Mouse (Mus musculus) erythroid progenitor cell, adult 5-6 weeks (primary cell): ENCODE measurements around the gene Macrod2. TPM values are rescaled to one million over a fixed set of nuclear protein-coding genes. Genes with fewer than 3 reads are reported as not detected.

Experiments
- ATAC-seq: replicated peaks from 2 replicates; pipeline ENCODE4 v1.8.0; 2016; ENCODE audit warnings: moderate number of reproducible peaks, mild to moderate bottlenecking, moderate TSS enrichment, inconsistent platforms; ENCODE audit not compliant: poor library complexity, low FRiP score, severe bottlenecking
- total RNA-seq, 2 experiments: library from RNA; stranded (forward) in 1 of 2; stranded (reverse) in 1 of 2; fragments of 150-400 nt in 1 of 2; fragments of 186-747, 209-891 nt in 1 of 2; gene quantifications; 2 replicates each; pipeline versions ENCODE4 v1.2.3 to v1.2.4; 2015 to 2017; ENCODE audit warnings: low replicate concordance in 2 of 2

The Macrod2 gene
- total RNA-seq, 2 experiments from 2014 or later: 0.45 to 2.1 TPM

GRCm38 (mm10) chr2:141005616-141006015 is 610.5 kb downstream of the Macrod2 start:
- no peak for ATAC-seq

GRCm38 (mm10) chr2:141007725-141008124 is 612.6 kb downstream of the Macrod2 start:
- no peak for ATAC-seq

GRCm38 (mm10) chr2:141008458-141008857 is 613.3 kb downstream of the Macrod2 start:
- no peak for ATAC-seq

DNA sequence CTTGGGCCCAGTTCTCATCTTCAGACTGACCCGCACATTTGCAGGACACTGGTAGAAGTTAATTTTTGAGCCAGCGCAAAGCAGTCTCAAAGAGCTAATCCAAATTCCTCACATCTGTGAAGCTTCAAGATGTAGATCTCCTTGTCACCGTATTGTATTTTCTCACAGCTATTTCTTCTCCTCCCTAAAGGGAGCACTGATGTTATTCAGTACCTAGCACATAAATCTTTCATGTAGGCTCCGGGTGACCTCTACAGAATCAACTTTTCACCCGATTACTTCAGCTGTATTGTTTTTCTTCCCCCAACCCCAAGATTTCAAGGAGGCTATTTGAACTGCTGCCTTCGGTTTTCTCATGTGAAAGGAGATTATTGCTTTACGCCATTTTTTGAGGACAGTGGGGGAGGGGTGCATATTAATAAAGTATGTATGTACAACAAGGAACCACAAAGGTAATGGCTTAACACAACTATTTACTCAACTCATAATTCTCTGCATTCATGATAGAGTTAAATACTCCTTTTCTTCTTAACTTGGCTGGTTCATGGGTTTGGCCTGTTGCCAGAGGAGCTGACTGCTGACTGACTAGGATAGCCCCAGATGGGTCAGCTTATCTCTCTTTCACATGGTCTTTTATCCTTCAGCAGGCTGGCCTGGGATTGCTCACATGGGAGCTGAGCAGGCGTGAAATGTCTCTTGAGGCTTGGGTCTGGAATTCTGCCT is 618.5 kb downstream of the Macrod2 start:
- no peak for ATAC-seq

GRCm38 (mm10) chr2:141022971-141023370 is 627.9 kb downstream of the Macrod2 start:
- ATAC-seq: no peak

GRCm38 (mm10) chr2:141023916-141024315 is 628.8 kb downstream of the Macrod2 start:
- ATAC-seq: no peak

DNA sequence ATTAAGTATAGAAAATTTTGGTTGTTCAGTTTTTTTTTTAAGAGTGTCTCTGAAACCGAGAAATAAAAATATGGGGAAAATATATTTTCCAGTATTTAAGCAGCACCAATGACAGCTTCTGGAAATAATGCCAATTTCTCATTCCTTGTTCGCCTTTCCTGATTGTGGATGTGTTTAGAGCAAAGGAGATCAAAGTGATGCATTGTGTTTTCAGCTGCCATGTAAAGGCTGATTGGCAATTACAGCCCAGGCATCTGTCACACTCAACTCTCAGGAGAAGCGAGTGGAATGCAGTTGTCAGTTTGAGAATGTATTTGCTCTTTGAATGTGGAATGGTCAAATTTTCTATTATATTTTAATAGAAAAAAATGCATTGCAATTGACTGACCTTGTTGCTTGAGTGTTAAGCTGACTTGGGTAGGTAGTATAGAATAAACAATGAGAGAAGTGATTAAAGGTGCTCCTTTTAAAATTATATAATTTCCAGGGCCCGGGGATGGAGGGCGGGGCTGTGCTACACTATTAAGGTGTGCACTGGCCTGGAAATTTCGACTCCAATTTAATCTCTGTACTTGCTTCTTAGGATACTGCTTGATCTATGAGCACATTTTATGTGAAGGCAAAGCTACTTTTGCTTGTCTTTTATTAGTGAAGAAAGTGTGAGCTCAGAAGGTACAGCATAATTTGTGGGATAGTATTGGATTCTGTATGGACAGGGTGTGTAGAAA is 629.4 kb downstream of the Macrod2 start:
- ATAC-seq: no peak

DNA sequence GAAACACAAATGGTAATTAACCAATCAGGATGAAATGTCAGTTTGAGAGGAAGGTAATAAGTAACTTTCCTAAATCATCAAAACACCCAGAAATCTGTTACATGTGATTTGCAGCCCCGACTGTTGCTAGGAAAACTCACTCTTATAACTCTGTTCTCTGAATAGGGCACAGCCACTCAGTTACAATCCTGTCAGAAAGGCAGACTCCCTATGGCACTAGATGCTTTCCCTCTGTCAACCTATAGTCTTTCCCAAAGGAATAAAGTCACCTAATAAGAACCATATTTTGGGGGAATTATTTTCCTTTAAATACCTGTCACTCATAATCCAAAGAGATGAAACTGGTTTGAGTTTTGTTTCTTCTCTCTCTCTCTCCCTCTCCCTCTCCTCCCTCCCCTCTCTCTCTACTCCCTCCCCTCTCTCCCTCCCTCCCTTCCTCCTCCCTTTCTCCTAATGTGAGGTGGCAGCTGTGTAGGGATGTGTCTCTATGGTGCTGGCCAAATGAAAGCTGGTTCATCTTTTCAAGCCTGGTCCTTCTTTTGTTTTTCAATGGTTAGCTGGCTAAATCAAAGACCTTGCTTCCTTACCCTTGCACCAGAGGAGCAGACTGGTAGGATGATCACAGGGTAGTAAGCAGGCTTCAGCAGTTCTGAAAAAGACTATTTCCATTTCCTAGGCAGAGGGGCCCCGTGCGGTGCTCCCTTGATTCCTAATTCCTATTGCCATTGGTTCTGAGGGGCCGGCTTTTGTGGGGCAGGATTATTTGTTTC is 661.8 kb downstream of the Macrod2 start:
- no peak for ATAC-seq

DNA sequence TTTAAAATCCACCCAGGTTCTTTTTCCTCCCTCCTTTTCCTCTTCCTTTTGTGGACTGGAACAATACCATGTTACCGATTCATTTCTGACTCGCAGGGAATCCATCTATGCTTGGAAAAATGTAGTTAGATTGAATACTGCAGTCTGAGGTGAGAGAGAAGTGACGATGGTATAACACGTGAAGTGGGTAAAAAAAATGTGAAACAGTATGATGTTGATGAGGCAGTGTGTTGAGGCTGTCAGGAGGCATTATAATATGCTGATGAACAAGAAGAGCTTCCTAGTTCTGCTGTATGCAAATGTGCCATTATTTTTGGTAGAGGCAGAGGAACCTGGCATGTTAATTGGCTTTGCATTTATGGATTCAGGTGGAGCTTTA is 662.3 kb downstream of the Macrod2 start:
- no peak for ATAC-seq

DNA sequence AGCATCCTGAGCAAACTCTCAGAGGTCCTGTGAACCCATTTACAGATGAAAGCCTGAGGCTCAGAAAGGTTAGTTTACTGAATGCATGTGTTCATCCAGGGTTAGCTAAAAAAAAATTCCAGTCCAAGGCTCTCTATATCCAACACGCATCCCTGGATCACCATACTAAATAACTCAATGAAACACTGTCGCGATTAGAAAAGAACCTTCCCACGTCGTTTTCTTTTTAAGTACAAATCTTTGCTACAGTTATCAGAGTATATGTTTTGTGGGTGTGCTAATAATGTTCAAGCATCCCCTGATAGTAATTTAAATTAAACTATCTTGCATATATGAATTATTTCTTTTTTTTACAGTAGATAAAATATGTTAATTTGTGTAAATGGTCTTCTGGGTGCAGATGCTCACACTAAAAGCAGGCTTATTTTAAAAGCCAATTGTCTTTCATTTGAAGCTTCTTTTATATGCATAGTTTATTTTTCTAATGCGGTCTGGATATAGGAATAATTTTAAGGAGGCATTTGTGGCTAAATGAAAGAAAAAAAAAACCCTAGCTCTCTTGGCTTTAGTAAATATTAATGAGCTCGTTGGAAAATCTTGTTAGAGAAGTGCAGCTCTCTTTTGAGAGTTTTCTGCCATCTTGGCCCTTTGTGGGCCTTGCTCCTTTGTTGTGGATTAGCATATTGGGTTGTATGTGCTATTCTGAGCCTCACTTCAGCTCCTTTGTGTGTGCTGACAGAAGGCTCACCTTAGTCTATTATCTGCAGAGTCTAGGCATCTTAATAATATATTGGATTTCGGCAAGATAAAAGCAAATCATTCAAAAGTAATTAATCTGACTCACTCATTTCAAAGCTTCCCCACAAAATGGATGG is 679.1 kb downstream of the Macrod2 start:
- ATAC-seq: no peak

DNA sequence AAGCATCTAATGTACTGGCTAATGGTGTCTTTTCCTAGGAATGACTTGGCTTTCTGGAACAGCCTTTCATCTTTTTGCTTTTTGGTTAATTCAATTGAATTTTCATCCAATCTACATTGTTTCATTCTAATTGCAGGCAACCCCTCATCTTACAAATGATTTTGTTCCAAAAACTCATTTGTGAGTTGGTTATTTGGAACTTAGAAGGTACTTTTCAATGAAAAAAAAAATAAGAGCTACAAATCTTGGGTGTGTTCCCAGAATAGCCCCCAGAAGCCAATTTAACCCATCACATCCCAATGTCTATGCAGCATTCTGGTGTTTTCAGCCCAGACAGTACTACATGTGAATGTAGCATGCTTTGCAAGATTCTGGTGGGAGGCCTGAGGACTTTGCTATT is 683.1 kb downstream of the Macrod2 start:
- ATAC-seq: no peak

GRCm38 (mm10) chr2:141091320-141091719 is 696.2 kb downstream of the Macrod2 start:
- no peak for ATAC-seq

DNA sequence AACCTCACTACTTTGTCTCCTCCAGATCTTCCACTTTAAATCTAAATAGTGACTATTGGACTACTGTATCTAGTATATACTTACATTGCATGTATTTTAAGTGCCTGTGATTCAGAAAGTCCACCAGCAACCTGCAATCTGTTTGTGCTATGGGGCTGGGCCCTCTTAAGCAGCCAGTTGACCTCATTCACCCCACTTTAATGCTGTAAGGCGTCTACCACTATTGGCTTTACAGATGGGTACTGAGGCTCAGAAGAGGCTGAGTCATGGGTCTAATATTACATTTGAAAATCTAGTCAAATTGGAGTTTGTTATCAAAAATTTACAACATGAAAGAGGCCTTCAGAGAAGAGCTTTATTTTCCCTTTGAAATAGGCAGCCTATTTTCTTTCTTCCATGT is 722.5 kb downstream of the Macrod2 start:
- no peak for ATAC-seq

DNA sequence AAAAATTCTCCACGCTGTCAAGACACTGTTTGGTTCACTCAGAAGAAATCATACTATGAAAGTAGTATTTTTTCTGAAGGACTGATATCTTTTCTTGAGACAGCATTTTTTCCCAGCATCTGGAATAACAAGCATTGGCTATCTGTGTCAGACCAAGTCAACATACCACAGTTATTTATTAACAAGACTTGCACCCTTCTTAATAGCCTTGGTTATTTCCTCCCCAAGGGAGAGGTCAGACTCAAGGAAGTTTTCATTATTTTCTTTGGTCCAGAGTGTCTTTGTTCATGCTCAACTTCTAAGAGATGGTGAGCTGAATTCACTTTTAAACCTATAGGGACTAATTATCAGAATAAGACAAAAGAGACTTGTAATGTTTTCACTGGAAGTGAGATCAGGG is 728.8 kb downstream of the Macrod2 start:
- no peak for ATAC-seq

GRCm38 (mm10) chr2:141125638-141126037 is 730.5 kb downstream of the Macrod2 start:
- no peak for ATAC-seq

GRCm38 (mm10) chr2:141142266-141142665 is 747.2 kb downstream of the Macrod2 start:
- ATAC-seq: no peak

GRCm38 (mm10) chr2:141152011-141152772 is 757.1 kb downstream of the Macrod2 start:
- no peak for ATAC-seq

DNA sequence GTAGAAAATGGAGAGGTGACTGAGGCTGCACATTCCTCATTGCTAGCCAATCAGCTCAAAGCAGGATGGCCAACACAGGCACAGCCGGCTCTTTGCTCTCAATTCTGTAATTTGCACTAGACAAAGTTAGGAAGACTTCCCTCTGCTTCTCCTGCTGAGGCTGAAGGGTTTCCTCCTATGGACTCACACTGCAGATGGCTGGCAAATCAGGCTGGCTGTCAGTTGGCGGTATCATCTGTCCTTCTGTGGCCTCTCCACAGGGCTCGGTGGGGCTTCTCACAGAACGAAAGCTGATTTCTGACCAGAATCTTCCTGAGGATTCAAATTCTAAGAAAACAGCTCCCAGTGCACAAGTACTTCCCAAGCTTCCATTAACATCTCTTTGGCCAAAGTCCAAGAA is 760.9 kb downstream of the Macrod2 start:
- no peak for ATAC-seq

DNA sequence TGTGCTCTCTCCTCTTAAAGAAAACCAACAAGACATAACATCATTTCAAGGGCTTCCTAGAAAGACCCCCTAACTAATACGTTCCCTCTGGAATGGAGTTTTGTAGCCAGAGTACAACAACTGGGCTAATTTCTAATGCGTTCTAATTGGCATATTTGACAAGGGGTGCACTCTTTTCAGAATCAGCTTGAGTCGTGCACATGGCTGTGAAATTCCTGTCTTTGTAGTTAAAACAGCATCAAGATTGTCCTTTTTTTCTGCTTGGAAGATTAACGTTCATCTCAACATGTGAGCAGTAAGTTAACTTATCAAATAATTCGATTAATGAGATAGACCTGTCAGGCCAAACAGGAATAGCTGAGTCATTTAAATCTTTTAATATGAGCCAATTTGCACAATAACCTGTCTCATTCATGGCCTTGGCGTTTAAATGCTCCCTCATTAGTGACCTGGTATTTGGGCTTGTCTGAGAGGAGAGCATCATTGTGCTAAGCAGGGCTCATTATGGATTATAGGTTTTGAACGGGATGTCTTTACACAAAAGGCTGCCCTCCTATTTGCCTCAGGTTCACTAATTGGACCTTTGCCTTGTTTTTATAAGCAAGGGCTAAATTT is 762.0 kb downstream of the Macrod2 start:
- no peak for ATAC-seq
